Mouse (Mus musculus): ENCODE results near the gene Raver2.

- no peak for TF ChIP-seq GATA1 (IDR thresholded peaks at IDR 0.05; ENCODE audit: borderline replicate concordance, low read length)
- TF ChIP-seq FLI1 (IDR thresholded peaks at IDR 0.05; ENCODE audit: low read length): no peak
Measured at GRCm38 (mm10) chr4:101027852-101028411, 40.9 kb upstream of the Raver2 start.

All from megakaryocyte, embryonic 14.5 days (primary cell).